Mouse (Mus musculus): ENCODE results near the gene Rab20. TPM values are rescaled to one million over a fixed set of nuclear protein-coding genes. Genes with fewer than 3 reads are reported as not detected.
A peak's percentile ranks its signal among the peaks of the same experiment; 100 is the strongest.

Gene Rab20
- total RNA-seq, 1 experiment from 2014 or later = 5.0 TPM

DNA sequence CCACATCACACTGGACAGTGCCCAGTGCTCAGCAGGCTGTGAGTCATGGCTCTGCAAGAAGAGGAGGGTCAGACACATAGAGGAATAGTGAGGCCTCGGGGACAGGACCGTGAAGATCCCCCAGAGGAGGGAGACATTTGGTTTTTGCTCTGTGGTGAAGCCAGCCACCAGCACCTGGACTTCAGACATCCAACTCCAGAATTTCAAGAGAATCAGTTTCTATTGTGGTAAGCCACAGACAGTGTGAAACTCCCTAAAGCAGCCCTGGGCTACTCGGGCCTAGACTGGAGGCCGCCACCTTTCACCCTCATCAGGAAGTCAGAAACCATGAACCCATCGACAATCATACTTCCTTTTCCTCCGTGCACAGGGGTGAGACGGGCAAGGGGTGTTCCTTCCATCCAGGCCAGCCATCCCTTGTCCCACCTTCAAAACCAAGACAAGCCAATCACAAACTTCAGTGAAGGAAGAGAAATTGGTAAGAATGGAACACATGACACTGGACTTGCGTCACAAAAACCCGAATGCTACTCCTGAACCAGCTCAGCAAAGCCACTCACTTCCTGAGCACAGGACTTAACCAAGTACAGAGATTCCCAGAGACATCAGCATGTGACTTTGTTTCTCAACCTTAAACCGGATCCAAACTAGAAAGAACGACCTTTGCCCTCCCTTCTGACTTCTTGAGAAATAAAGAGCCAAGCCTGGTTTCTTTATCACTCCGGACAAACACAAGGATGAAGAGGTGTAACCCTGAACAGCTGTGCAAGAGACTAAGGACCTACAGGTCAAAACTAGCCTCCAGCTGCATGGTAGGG is 14.4 kb downstream of the Rab20 start:
- peak; percentile 81 to 83 for ATAC-seq (replicated peaks in 1 of 2; ENCODE audit: insufficient read depth in 1 of 2, low FRiP score in 2 of 2, low TSS enrichment in 1 of 2, low read depth in 1 of 2, poor library complexity in 2 of 2, severe bottlenecking in 2 of 2)

DNA sequence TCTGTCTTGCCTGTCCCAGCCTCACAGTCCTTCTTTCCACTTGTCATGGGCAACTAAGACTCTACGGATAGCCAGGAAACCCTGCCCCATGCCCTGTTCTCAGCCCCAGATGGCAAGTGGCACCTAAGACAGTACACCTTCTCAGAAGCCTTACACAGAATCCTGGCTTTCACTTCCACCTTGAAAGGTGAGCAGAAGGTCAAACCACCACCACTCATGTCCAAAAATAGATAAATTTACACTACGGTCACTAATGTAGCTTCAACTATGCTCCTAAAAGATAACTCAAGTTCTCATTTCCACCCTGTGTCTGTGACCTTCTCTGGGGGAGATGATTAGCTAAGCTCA is 15.0 kb downstream of the Rab20 start:
- ATAC-seq (replicated peaks in 1 of 2; ENCODE audit: insufficient read depth in 1 of 2, low FRiP score in 2 of 2, low TSS enrichment in 1 of 2, low read depth in 1 of 2, poor library complexity in 2 of 2, severe bottlenecking in 2 of 2) = no peak

DNA sequence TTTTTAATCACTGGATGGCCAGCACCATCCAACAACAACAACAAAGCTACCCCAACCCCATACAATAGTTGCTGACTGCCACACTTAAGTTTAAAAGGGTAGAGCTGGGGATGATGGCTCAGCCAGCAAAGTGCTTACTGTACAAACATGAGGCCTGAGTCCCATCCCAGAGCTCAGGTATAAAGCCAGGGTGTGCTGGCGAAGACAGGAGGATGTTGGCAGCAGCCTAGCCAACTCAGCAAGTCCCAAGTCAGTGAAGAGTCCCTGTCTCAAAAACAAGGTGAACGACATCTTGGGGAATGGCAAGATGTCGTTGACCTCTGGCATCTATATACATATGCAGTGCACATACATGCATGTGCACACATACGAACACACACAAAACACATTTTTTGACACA is 15.9 kb downstream of the Rab20 start:
- no peak for ATAC-seq (replicated peaks in 1 of 2; ENCODE audit: insufficient read depth in 1 of 2, low FRiP score in 2 of 2, low TSS enrichment in 1 of 2, low read depth in 1 of 2, poor library complexity in 2 of 2, severe bottlenecking in 2 of 2)

DNA sequence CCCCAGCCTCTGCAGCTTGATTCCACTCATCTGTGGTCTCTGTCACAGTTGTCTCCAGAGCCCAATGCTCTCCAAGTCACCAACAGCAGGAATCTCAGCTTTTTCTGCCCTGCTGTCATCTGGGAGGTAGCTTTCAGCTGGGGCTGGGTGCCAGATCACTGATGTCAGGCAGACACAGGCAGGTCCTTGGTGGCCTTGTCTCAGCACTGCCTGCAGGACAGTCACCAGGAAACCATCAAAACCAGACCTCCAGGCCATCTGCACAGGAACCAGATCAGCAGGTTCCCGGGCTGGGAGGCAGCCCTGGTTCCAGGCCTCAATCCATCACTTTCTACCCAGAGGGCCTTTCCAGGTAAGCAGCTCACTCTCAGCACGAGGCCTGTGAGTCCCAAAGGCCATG is 16.7 kb downstream of the Rab20 start:
- no peak for ATAC-seq (replicated peaks in 1 of 2; ENCODE audit: insufficient read depth in 1 of 2, low FRiP score in 2 of 2, low TSS enrichment in 1 of 2, low read depth in 1 of 2, poor library complexity in 2 of 2, severe bottlenecking in 2 of 2)

DNA sequence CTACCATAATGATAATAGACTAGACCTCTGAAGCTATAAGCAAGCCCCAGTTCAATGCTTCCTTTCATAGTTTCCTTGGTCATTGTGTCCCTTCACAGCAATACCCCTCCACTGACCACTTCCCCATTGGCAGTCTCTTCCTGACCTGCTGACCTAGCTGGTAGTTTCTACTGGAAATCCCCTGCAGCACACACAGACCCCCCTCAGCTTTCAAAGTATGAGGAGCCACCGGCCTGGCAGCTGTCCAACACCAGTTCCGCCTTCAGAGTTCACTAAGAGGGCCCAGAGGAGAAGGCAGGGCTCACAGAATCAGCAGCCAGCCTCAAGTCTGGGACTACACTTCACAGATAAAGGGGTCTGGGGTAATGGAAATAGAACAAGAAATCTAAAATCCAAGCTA is 17.6 kb downstream of the Rab20 start:
- ATAC-seq (replicated peaks in 1 of 2; ENCODE audit: insufficient read depth in 1 of 2, low FRiP score in 2 of 2, low TSS enrichment in 1 of 2, low read depth in 1 of 2, poor library complexity in 2 of 2, severe bottlenecking in 2 of 2) = peak in 1 of 2 experiments; percentile 36; a peak in 2 of 4 replicates

DNA sequence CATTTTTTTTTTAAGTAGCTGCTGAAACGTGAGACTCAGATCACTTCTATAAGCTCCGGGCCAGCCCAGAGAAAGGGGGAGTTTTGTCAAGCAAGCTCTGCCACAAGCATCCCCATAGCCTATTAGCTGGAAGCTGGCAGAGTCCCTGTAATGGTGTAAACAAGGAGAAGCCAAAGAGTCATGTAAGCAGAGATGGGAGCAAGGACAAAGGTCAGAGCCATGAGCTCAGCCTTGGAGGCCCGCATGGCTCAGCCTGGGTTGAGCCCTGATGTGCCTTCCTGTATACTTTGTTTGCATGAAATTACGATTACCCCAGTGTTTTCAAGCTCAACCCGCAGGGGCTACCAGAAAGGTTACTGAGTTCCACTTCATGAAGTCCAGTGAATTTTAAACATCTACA is 19.5 kb downstream of the Rab20 start:
- no peak for ATAC-seq (replicated peaks in 1 of 2; ENCODE audit: insufficient read depth in 1 of 2, low FRiP score in 2 of 2, low TSS enrichment in 1 of 2, low read depth in 1 of 2, poor library complexity in 2 of 2, severe bottlenecking in 2 of 2)

DNA sequence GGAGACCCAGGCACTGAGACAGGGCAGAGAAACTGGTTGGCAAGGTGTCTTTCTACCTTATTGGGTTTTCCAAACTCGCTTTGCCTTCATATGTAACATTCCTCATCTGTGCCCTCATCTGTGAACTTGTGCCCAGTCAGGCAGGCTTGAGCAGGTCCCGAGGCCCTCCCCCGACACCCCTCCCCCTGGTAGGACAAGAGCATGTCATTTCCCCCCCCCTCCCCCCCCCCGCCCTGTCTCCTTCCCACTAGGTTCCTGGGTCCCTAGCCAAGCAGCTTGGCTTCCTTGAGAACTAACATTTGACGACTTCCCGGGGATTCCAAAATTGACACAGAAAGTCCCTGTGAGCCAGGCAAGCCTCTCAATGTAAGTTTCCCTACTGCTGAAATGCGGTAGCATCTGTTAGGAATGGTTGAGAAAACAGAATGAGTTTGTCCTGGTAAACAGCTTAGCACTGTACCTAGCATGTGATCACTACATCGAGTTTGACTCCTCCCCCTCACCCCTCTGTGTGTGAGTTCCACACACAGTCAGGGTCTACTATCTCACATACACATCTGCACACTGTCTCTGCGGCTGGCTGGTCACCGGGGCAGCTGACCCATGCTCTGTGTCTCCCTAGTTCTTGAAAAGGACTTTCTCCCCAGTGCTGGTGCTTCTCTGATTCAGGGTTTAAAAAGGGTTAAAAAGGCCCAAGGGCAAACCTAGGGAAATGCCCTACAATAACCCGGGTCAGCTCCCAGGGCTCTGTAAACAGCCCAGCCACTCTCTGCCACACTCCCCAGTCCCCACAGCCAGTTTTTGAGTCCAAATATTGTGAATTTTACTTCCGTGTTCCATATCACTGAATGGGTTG is 20.3 kb downstream of the Rab20 start:
- ATAC-seq (replicated peaks in 1 of 2; ENCODE audit: insufficient read depth in 1 of 2, low FRiP score in 2 of 2, low TSS enrichment in 1 of 2, low read depth in 1 of 2, poor library complexity in 2 of 2, severe bottlenecking in 2 of 2) = no peak

DNA sequence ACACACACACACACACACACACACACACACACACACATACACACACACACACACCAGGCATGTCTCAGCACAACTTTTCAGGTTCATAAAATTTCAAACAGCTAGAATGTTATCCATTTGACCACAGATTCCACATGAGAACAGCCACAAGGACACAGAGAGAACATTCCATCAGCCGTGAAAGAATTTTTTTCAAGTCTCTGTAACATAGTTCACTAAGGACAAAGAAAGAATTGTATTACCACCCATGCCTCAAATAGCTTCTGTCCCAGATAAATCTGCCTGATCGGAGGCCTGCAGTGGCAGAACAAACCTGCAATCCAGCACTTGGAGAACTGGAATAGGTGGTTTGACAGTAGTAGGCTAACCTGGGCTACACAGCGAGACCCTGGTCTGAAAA is 21.2 kb downstream of the Rab20 start:
- ATAC-seq (replicated peaks in 1 of 2; ENCODE audit: insufficient read depth in 1 of 2, low FRiP score in 2 of 2, low TSS enrichment in 1 of 2, low read depth in 1 of 2, poor library complexity in 2 of 2, severe bottlenecking in 2 of 2) = no peak

DNA sequence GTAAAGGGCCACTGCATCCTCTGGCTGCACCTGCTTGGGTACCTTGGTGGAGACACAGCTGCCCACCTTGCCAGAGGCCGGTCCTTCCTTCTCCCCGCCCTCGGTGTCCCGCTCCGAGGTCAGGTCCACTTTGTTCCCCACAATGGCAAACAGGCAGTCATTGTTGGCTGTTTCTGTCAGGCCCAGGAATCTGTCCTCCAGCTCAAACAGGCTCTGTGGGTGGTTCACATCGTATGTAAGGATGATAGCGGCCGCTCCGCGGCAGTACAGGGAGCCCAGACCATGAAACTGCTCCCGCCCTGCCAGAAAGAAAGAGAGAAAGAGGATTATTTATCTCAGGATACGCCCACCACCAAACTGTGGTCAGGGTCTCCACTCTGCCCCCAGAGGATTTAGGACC is 24.3 kb downstream of the Rab20 start:
- no peak for ATAC-seq (replicated peaks in 1 of 2; ENCODE audit: insufficient read depth in 1 of 2, low FRiP score in 2 of 2, low TSS enrichment in 1 of 2, low read depth in 1 of 2, poor library complexity in 2 of 2, severe bottlenecking in 2 of 2)

DNA sequence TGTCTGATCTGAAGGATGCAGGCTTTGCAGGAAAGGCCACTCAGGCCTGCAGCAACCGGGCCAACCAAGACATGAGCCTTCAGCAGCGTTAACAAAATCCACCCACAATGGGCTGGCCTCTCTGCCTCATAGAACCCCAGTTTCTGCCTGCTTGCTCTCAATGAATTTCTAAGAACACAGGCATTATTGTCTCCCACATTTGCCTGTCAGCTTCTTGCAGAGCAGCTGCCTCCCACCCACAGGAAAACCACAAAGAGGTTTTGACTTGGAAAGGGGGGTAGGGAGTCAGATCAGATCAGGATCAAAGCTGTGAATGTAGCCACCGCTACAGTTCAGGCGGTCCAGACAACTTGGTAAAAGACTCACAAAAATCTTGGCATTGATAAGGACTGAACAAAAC is 25.5 kb downstream of the Rab20 start:
- peak in 1 of 2 experiments; percentile 13; a peak in 2 of 4 replicates for ATAC-seq (replicated peaks in 1 of 2; ENCODE audit: insufficient read depth in 1 of 2, low FRiP score in 2 of 2, low TSS enrichment in 1 of 2, low read depth in 1 of 2, poor library complexity in 2 of 2, severe bottlenecking in 2 of 2)

DNA sequence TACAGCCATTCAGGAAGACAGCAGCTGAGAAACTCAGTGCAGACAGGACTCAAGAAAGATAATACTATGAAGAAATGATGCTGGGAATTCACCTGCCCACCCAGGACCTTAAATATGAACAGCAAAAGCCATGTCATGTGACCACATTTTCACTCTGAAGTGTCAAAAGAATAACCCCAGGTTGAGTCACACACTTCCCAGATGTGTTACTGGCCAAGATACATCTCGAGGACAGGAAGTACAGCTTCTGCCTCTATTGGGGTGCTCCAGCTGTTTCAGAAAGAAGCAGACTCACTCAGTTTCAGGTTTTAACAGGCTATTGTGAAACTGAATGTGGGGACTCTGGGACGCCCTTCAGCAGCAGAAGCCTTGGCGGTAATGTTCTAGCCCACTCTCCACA is 26.0 kb downstream of the Rab20 start:
- ATAC-seq (replicated peaks in 1 of 2; ENCODE audit: insufficient read depth in 1 of 2, low FRiP score in 2 of 2, low TSS enrichment in 1 of 2, low read depth in 1 of 2, poor library complexity in 2 of 2, severe bottlenecking in 2 of 2) = peak; percentile 24 to 59; a peak in 3 of 4 replicates

DNA sequence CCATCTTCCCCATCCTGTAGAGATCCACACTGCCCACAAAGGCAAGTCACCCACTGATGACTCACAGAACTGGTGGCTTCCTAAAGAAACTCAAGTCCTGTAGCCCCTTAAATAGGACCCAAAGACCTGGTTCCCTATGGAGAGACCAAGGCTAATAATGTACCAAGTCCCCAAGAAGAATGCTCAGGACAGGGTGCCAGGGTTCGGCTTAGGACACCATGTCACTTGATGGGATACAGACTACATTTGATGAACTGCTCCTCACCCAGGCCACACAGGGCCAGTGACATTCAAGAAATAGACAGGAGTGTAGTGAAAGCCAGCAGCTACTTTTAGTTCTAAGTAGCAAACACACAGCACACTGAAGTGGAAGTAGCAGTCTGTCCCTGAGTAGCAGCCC is 26.4 kb downstream of the Rab20 start:
- ATAC-seq (replicated peaks in 1 of 2; ENCODE audit: insufficient read depth in 1 of 2, low FRiP score in 2 of 2, low TSS enrichment in 1 of 2, low read depth in 1 of 2, poor library complexity in 2 of 2, severe bottlenecking in 2 of 2) = no peak

DNA sequence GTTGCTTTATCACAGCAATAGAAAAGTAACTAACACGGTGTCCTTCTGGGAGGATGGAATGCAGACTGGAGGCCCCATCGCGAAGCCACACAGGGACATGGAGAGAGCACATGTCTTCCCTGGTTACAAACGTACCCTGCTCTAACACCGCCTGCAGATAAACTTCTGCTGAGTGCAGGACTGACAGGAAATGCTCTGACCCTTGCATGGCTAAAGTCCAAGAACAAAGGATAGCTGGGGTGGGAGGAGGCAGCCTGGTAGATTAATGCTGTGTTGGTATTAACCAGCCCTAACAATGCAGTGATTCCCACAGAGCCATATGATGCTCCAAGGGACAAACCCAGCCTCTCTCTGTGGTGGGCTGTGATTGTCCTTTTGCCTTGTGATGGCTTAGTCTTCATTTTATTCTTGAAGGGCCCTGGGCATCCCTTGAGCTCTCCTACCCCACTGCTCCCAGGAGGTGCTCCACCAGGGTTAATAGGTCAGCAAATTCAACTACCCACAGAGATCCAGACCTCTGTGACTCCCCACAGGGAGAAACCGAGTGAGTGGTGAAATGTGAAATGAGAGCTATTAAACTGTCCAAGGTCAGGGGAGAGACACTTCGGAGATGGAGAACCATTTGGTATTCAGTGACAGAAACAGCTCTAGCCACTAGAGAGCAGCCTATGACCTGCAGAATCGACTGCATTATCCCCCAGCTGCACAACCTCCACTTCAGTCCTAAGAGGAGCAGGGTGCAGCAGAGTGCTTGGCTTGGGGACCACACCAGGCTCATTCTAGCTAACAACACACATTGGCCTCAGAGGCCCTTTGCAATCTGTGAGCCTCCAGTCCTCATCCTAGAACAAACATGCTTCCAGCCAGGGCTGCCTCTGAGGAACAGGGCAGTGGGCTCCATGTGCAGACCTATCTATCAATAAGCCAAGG is 28.1 kb downstream of the Rab20 start:
- peak; percentile 45 to 50; a peak in 2 of 4 replicates for ATAC-seq (replicated peaks in 1 of 2; ENCODE audit: insufficient read depth in 1 of 2, low FRiP score in 2 of 2, low TSS enrichment in 1 of 2, low read depth in 1 of 2, poor library complexity in 2 of 2, severe bottlenecking in 2 of 2)

DNA sequence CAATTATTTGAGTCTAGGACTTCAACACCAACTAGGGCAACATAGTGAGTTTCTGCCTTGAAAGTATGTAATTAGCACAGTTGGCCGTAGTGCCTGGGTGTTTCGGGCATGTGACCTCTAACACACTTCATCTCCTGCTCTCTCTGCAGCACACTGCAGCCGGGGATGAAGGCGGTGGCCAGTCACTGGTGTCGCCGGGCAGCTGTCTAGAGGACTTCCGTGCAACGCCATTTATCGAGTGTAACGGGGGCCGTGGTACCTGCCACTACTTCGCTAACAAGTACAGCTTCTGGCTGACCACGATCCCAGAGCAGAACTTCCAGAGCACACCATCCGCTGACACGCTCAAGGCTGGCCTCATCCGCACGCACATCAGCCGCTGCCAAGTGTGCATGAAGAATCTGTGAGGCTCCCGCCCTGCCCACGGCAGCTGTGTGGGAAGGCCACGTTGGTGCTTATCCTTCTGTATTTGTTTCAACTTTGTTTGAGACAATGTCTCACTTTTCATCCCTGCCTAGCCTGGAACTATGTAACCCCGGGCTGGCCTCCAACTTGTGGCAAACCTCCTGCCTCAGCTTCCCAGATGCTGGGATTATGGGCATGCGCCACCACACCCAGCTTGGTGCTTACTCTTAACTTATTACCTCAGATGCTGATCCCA is 30.5 kb downstream of the Rab20 start:
- ATAC-seq (replicated peaks in 1 of 2; ENCODE audit: insufficient read depth in 1 of 2, low FRiP score in 2 of 2, low TSS enrichment in 1 of 2, low read depth in 1 of 2, poor library complexity in 2 of 2, severe bottlenecking in 2 of 2) = no peak

DNA sequence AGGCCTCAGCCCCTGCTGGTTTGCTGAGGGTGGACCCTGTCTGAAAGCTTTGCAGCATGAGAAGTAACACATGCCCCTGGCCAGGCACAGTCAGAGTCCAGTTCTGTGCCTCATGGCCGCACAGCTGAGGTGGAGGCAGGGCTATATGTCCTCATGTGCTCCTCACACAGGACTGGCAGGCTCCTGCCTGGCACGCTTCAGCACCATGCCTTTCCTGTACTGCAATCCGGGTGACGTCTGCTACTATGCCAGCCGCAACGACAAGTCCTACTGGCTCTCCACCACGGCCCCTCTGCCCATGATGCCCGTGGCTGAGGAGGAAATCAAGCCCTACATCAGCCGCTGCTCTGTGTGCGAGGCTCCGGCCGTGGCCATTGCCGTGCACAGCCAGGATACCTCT is 32.7 kb downstream of the Rab20 start:
- ATAC-seq (replicated peaks in 1 of 2; ENCODE audit: insufficient read depth in 1 of 2, low FRiP score in 2 of 2, low TSS enrichment in 1 of 2, low read depth in 1 of 2, poor library complexity in 2 of 2, severe bottlenecking in 2 of 2) = no peak

DNA sequence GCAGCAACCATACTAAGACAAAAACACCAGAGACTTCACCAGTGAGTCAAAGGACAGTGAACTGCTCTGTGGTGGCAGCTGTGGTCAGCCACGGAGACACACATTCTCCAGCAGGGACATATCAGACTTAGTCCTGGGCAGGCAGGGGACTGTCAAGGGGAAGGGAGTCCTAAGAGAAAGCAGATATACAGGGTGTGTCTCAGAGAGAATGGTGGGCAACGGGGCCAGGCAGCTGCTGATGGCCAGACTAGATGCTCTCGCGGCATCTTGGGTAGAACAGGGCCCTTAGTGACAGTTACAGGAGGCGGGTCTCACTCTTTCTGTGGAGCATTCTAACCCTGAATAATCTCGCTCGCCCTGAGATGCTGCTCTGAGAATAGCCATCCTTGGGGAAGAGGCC is 34.3 kb downstream of the Rab20 start:
- ATAC-seq (replicated peaks in 1 of 2; ENCODE audit: insufficient read depth in 1 of 2, low FRiP score in 2 of 2, low TSS enrichment in 1 of 2, low read depth in 1 of 2, poor library complexity in 2 of 2, severe bottlenecking in 2 of 2) = no peak

DNA sequence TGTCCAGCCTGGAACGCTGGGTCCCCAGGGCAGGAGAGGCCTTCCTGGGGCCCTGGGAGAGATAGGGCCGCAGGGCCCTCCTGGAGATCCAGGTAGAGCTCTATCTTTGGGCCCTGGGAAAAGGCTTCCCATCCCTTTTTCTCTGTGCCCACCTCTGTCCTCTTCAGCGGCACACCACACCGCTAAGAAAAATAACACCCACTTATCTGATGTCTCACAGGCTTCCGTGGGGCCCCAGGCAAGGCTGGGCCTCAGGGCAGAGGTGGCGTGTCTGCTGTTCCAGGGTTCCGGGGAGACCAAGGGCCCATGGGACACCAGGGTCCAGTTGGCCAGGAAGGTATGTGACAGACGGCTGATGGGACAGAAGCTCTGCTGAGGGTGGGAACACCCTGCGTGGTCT is 34.9 kb downstream of the Rab20 start:
- no peak for ATAC-seq (replicated peaks in 1 of 2; ENCODE audit: insufficient read depth in 1 of 2, low FRiP score in 2 of 2, low TSS enrichment in 1 of 2, low read depth in 1 of 2, poor library complexity in 2 of 2, severe bottlenecking in 2 of 2)
